Mouse (Mus musculus) forebrain, embryonic 12.5 days (tissue): ENCODE results near the gene Stx7. TPM values are rescaled to one million over a fixed set of nuclear protein-coding genes. Genes with fewer than 3 reads are reported as not detected.
"Not testable (repeated sequence)": the region's sequence is repeated elsewhere in the genome, so short reads cannot be mapped to it uniquely, and the experiment has no call there.

ENCODE experiments used
- ATAC-seq: fragments of 200-750 bp; cut with Nextera tagmentation; 2 replicates; pipeline ENCODE4 v1.8.0; 2017; ENCODE audit warnings: moderate TSS enrichment; ENCODE audit not compliant: low FRiP score
- H3K27ac ChIP-seq: fragments of 300-500 bp; sonication (generic); 2 replicates; pipeline ENCODE4 v1.5.1; 2016; ENCODE audit warnings: mild to moderate bottlenecking
- H3K27me3 ChIP-seq: fragments of 300-500 bp; sonication (generic); 2 replicates; pipeline ENCODE4 v1.6.1; 2016; ENCODE audit warnings: mild to moderate bottlenecking
- H3K36me3 ChIP-seq: fragments of 300-500 bp; sonication (generic); replicated peaks from 2 replicates; pipeline ENCODE4 v1.6.1; 2016; ENCODE audit warnings: mild to moderate bottlenecking
- H3K4me1 ChIP-seq: fragments of 300-500 bp; sonication (generic); 2 replicates; pipeline ENCODE4 v1.6.1; 2016
- H3K4me2 ChIP-seq: fragments of 300-500 bp; sonication (generic); 2 replicates; pipeline ENCODE4 v1.6.1; 2016; ENCODE audit warnings: mild to moderate bottlenecking, moderate library complexity
- H3K4me3 ChIP-seq: fragments of 300-500 bp; sonication (generic); replicated peaks from 2 replicates; pipeline ENCODE4 v1.5.1; 2016; ENCODE audit warnings: mild to moderate bottlenecking
- H3K9ac ChIP-seq: fragments of 300-500 bp; sonication (generic); 2 replicates; pipeline ENCODE4 v1.6.1; 2016; ENCODE audit warnings: mild to moderate bottlenecking
- H3K9me3 ChIP-seq: fragments of 300-500 bp; sonication (generic); 2 replicates; pipeline ENCODE4 v1.6.1; 2016
- WGBS: fragments of 180-500 bp; shearing (Covaris S2); methylation state at CpG from one replicate; pipeline ENCODE4 v1.1.7; 2016; 5-methylcytosine and 5-hydroxymethylcytosine counted together
- polyA plus RNA-seq: library from polyadenylated mRNA; unstranded; fragments of >200 nt; fragmentation: Nextera tagmentation; extraction: Ambion mirVana; gene quantifications from 2 replicates; pipeline ENCODE4 v1.2.1, GENCODE M21; 2016

Gene Stx7
- polyA plus RNA-seq = 115 and 121 TPM in 2 replicates

- Histone ChIP-seq H3K4me2 (peak within 1 kb of the TSS; percentile 62), H3K36me3 (no peaks in the 10 kb centered on the region), H3K9ac (peak within 1 kb of the TSS; percentile 78), H3K4me3 (peak within 1 kb of the TSS; percentile 84), H3K9me3 (no peaks in the 10 kb centered on the region), H3K27me3 (no peaks in the 10 kb centered on the region), H3K4me1 (peaks cover 14% of the 10 kb centered on the region), H3K27ac (peak within 1 kb of the TSS; percentile 50; the same call in 1 of the 2 replicates)
- WGBS = under 1% methylated on average over 44 of the region's 45 CpGs
- peak; percentile 99 for ATAC-seq
Observed at GRCm38 (mm10) chr10:24149135-24149781, at the start of gene Stx7. TSS of gene Stx7 (plus strand) at chr10:24149302.

DNA sequence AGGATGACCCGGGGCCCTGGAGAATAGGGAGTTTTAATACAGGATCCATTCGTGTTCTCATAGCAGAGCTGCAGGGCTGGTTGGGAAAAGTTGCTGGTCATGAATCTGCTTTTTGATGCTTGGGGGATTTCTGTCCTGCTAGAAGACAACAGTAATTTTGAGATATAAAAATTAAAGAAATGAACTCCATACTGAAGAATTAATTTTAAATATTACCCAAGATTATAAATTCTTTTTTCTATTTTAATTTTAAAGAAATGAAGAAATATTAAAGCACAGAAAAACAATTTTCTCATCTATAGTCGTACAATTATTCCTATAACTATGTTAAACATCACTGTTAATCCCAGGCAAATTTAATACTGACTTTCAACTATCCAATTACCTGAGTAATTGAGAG, 47.3 kb upstream of the Stx7 start, which contains the start of gene Taar8c:
Gene Taar8c (minus strand): TSS at position 101 of the 400 bp plus-strand sequence.
- not testable (repeated sequence) for H3K9me3 ChIP-seq, H3K27me3 ChIP-seq, H3K27ac ChIP-seq, ATAC-seq, H3K4me1 ChIP-seq, H3K9ac ChIP-seq, H3K4me2 ChIP-seq, H3K36me3 ChIP-seq, H3K4me3 ChIP-seq
- 86% methylated on average over 1 of the region's 3 CpGs for WGBS

GRCm38 (mm10) chr10:24103299-24103698, 45.8 kb upstream of the Stx7 start:
- H3K4me3 ChIP-seq, H3K4me1 ChIP-seq, H3K27me3 ChIP-seq, H3K4me2 ChIP-seq, ATAC-seq, H3K36me3 ChIP-seq, H3K9ac ChIP-seq, H3K9me3 ChIP-seq, H3K27ac ChIP-seq: not testable (repeated sequence)
- 73% methylated on average over 1 of the region's 1 CpGs for WGBS

DNA sequence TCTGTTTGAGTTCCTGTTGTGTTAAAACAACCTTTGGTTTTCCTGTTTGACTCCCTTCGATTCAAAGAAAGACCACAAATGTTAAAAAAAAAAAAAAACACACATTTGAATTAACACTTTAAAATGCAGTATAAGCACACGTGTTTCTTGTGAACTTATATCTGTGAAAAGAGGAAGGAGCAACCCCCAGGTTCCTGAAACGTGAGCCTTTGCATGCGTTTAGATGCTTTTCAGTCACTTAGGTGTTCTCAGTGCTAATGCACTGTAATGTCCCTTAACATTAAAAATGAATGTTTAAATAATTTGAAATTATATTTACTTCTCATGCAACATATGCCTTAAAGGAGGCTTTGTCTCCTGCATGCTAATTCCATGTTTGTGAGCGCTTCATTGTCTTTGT, 41.4 kb upstream of the Stx7 start:
- H3K9ac ChIP-seq = no peak overlapping the region
- no peaks in the 10 kb centered on the region for H3K36me3 ChIP-seq
- no peaks in the 10 kb centered on the region for H3K9me3 ChIP-seq
- H3K4me3 ChIP-seq = no peak overlapping the region
- H3K27me3 ChIP-seq = no peaks in the 10 kb centered on the region
- H3K4me1 ChIP-seq = no peaks in the 10 kb centered on the region; the same call in 1 of the 2 replicates
- H3K27ac ChIP-seq = no peak overlapping the region
- no peak overlapping the region for H3K4me2 ChIP-seq
- 56% methylated on average over 5 of the region's 5 CpGs for WGBS
- ATAC-seq = no peak

DNA sequence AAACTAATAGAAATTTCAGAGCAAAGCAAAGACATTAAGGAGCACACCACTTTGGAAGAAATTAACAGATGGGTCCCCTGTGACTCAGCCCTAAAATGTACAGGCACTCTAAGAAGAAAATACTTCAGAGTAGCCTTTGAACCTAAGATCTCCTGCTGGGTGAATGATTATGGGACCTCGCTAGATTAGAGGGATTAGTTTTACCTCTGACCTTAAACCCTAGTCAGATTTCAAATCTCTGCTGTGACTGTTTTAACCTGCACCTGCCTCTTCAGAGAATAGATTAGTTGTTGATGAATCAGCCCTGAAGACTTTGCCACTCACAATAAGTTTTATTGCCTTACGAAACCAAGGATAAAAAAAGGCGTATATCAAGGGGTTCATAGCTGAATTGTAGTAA, 40.9 kb upstream of the Stx7 start:
- 45% methylated on average over 3 of the region's 3 CpGs for WGBS
- Histone ChIP-seq H3K9me3 (no peaks in the 10 kb centered on the region), H3K27me3 (no peaks in the 10 kb centered on the region), H3K4me1 (no peaks in the 10 kb centered on the region; the same call in 1 of the 2 replicates), H3K36me3 (no peaks in the 10 kb centered on the region), H3K4me2 (no peak overlapping the region), H3K27ac (no peak overlapping the region), H3K9ac (no peak overlapping the region), H3K4me3 (no peak overlapping the region)
- ATAC-seq = no peak

DNA sequence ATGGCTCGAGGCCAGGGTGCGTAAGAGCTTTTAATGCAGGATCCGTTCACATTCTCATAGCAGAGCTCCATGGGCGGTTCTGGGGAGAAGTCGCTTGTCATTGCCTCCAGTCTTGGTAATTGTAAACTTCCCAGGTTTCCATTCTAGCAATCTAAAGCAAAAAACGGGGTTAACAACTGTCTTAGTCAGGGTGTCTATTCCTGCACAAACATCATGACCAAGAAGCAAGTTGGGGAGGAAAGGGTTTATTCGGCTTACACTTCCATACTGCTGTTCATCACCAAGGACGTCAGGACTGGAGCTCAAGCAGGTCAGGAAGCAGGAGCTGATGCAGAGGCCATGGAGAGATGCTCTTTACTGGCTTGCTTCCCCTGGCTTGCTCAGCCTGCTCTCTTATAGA, 39.7 kb upstream of the Stx7 start, which contains the start of gene Taar9:
Gene Taar9 (minus strand): TSS at position 101 of the 400 bp plus-strand sequence.
- WGBS = 84% methylated on average over 8 of the region's 8 CpGs
- H3K9ac ChIP-seq, ATAC-seq, H3K4me3 ChIP-seq, H3K4me1 ChIP-seq, H3K9me3 ChIP-seq, H3K27ac ChIP-seq, H3K36me3 ChIP-seq, H3K27me3 ChIP-seq, H3K4me2 ChIP-seq: not testable (repeated sequence)

DNA sequence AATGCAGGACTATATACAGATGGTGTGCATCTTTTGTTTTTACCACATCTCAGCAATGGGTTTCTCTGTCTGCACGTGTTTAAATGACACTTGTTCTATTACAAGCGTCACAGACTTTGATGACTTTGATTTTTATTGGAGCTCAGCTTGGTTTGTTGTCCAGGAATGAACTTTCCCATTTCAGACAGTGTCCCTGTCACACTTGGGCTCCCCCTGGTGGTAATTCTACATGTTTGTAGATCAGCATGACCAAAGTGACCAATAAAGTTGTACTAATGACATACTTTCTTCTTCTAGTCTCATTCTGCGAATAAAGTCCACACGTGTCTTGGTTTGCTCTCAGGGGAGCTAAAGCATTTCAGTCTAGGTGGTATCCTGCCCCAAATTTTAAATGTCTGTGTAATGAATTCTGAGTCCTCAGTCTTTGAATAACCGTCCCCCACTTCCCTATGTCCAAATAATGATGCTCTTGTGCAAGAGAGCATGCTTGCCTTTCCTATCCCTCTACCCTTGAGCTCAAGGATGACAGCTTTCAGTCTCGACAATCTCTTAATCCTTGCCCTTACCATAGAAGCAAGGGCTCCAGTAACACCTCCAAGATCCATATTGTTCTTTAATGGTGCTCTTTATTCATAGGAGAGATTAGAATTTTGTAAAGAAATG, 37.9 kb upstream of the Stx7 start:
- 55% methylated on average over 6 of the region's 6 CpGs for WGBS
- no peak for ATAC-seq
- H3K4me3 ChIP-seq = no peak overlapping the region
- no peaks in the 10 kb centered on the region for H3K27me3 ChIP-seq
- H3K4me1 ChIP-seq = no peaks in the 10 kb centered on the region; the same call in 1 of the 2 replicates
- H3K36me3 ChIP-seq = no peaks in the 10 kb centered on the region
- H3K9me3 ChIP-seq = no peaks in the 10 kb centered on the region
- no peak overlapping the region for H3K4me2 ChIP-seq
- no peak overlapping the region for H3K27ac ChIP-seq
- no peak overlapping the region for H3K9ac ChIP-seq

DNA sequence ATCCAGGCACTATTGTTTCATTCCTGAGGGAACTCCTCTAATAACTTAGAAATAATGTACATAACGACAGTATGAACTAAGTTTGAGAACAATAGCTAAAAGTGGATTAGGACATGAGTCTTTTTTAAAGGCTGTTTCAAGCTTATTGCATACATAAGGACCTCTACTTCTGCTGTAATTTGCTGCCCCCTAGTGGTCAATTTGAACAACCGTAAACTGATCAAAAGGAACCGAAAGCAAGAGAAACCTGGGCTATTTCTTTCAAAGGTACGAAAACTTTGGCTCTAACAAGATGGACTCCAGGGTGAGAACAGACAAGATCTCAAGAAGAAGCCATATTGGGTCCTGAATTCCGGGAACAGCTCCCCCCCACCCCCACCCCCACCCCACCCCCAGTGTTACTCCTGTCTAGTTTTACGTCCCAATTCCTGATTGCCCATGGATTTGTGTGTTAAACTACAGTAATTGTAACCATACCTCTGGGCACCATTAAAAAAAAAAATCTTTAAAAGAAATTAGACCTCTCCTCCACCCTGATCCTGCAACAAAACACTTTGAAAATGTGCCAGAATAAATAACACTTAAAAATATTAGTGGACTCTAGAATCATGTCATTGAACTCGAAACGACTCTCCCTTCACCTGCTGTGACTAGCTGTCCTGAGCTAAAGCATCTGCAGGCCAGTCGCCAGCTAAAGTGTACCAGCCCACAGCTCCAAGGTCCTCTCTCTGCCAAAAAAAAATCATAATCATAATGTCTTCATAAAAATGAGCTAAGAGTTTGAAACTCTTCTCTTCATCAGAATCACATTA, 17.4 kb upstream of the Stx7 start:
- WGBS = 23% methylated on average over 9 of the region's 9 CpGs

GRCm38 (mm10) chr10:24132273-24132672, 16.8 kb upstream of the Stx7 start:
- 0 out of 2 replicates have a peak overlapping the region, but pooled peaks have one; percentile 8 for H3K4me2 ChIP-seq
- no peak overlapping the region for H3K9ac ChIP-seq
- no peaks in the 10 kb centered on the region for H3K36me3 ChIP-seq
- no peak overlapping the region for H3K4me3 ChIP-seq
- WGBS = 4% methylated on average over 5 of the region's 5 CpGs
- H3K27ac ChIP-seq = no peak overlapping the region
- H3K9me3 ChIP-seq = no peaks in the 10 kb centered on the region
- no peak for ATAC-seq
- H3K27me3 ChIP-seq = no peaks in the 10 kb centered on the region
- peaks cover 9% of the 10 kb centered on the region for H3K4me1 ChIP-seq

More for the DNA sequence above, 17.4 kb upstream of the Stx7 start:
- no peak overlapping the region for H3K4me3 ChIP-seq
- no peaks in the 10 kb centered on the region for H3K27me3 ChIP-seq
- H3K36me3 ChIP-seq = no peaks in the 10 kb centered on the region
- H3K4me2 ChIP-seq = peak overlapping the region; percentile 37
- H3K9me3 ChIP-seq = no peaks in the 10 kb centered on the region
- no peak overlapping the region for H3K9ac ChIP-seq
- peak; percentile 86 for ATAC-seq
- H3K4me1 ChIP-seq = peaks cover 9% of the 10 kb centered on the region
- no peak overlapping the region for H3K27ac ChIP-seq

DNA sequence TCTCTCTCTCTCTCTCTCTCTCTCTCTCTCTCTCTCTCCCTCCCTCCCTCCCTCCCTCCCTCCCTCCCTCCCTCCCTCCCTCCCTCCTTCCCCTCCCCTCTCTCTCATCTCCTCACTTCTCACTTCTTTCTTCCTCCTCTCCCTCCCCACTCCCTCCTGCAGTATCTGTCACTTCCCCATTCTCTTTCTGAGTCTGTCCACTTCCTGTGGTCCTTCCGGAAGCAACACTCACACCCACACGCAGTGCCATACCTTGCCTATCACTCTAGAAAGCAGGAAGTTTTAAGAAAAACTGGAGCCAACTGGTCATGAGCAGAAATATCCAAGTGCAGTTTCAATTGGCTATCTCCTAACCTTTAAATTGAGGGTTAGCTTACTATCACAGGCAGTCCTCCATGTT, 16.0 kb upstream of the Stx7 start:
- no peak overlapping the region for H3K9ac ChIP-seq
- no peaks in the 10 kb centered on the region for H3K36me3 ChIP-seq
- H3K4me3 ChIP-seq = no peak overlapping the region
- ATAC-seq = no peak
- peaks cover 9% of the 10 kb centered on the region for H3K4me1 ChIP-seq
- H3K4me2 ChIP-seq = no peak overlapping the region
- H3K27me3 ChIP-seq = no peaks in the 10 kb centered on the region
- H3K9me3 ChIP-seq = no peaks in the 10 kb centered on the region
- H3K27ac ChIP-seq = no peak overlapping the region
- 48% methylated on average over 2 of the region's 2 CpGs for WGBS

DNA sequence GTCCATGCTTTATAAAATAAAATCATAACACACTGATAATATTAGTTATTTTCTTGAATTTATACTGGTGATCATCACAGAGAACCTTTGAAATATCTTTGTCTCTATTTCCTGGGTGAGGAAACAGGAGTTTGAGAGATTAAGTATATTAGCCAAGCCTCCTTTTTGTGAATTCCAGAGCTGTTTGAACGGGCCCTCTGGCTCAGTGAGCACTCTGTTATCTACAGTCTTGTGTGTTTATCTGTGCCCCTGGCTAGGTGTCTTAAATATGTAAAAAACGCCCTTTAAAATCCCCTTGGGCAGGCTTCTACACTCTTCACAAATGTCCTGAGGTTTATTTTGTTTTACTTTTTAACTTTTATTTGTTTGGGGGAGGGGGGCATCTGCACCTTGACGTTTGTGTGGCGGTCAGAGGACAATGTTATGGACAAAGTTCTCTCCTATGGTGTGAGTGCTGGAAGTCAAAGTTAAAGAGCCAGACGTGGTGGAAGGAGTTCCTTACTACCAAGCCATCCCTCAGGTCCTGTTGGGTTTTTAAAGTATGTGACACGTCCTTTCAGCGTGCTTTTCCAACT, 14.9 kb upstream of the Stx7 start:
- Histone ChIP-seq H3K27me3 (no peaks in the 10 kb centered on the region), H3K4me2 (no peak overlapping the region), H3K9ac (no peak overlapping the region), H3K9me3 (no peaks in the 10 kb centered on the region), H3K4me3 (no peak overlapping the region), H3K4me1 (peaks cover 9% of the 10 kb centered on the region), H3K27ac (no peak overlapping the region), H3K36me3 (no peaks in the 10 kb centered on the region)
- ATAC-seq = no peak
- WGBS = 62% methylated on average over 7 of the region's 7 CpGs
